10 mouse cellular contexts compared by ENCODE assay signal in the genomic region with DNA sequence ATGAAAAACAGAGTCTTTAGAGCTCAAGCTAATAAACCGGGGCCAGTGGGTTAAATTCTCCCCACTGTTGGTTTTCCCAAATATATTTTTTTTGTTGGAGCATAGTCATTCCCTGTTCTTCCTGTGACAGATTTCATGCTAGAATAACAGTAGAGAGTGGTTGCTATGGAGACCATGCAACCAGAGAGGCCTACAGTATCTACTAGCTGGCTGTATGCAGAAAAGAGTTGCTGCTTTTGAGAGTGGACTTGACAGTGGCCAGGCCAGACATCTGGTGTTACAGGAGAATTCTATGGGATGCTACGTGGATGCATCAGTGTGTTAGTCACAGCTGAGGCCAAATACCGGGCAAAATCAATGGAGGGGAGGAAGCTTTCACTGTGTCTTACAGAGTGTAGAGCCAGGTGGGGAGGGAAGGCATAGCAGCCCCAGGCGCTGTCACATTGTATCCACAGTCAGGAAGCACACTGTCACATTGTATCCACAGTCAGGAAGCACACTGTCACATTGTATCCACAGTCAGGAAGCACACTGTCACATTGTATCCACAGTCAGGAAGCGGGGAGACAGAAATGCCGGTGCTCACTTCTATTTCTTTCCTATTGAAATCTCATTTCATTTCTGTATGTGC. TPM values are rescaled to one million over a fixed set of nuclear protein-coding genes. Genes with fewer than 3 reads are reported as not detected.
DNase-seq lines count a peak whose midpoint lies in the region; ATAC-seq lines count a peak whose summit lies in the region.
"Had no signal": no experiment of that assay in that cellular context is flagged by ENCODE, and none has a peak within 500 bp of the region (broad histone marks: within the 10 kb centered on the region; RNA-seq: fewer than 3 reads in every experiment).

No protein-coding gene starts in this region.

- no peak overlapping the region for H3K4me3 ChIP-seq in kidney, embryonic 15.5 days (replicated peaks)
- no peak overlapping the region for H3K4me3 ChIP-seq in embryonic facial prominence, embryonic 15.5 days (replicated peaks)
- H3K4me3 ChIP-seq: left cerebral cortex, adult 2 months had no signal

- no peak for DNase-seq in kidney, postnatal 4 days
- peak; percentile 70 for DNase-seq in Muller cell, postnatal 12 days (ENCODE audit: inconsistent ontology term)
- DNase-seq in thymus, adult 18-20 months: no peak
- no peak for DNase-seq in spleen, postnatal 10 days (ENCODE audit: low spot score in 2 of 2)
- DNase-seq: adrenal gland, adult 8-10 months had no signal

- WGBS in kidney, embryonic 15.5 days: 61% methylated on average over 6 of the region's 6 CpGs
- WGBS in embryonic facial prominence, embryonic 15.5 days: 51% methylated on average over 6 of the region's 6 CpGs

- H3K36me3 ChIP-seq in kidney, embryonic 15.5 days: peaks cover 36% of the 10 kb centered on the region
- peaks cover 18% of the 10 kb centered on the region for H3K36me3 ChIP-seq in embryonic facial prominence, embryonic 15.5 days

- 0 out of 2 replicates have a peak, but pooled peaks have one; percentile 9 for ATAC-seq in kidney, embryonic 15.5 days (replicated peaks; ENCODE audit: low FRiP score)
- no peak for ATAC-seq in embryonic facial prominence, embryonic 15.5 days (ENCODE audit: insufficient number of reproducible peaks, low FRiP score, low TSS enrichment, low read depth)
- ATAC-seq in megakaryocyte progenitor cell, adult 5-6 weeks (replicated peaks; ENCODE audit: poor library complexity): 0 out of 2 replicates have a peak, but pooled peaks have one; percentile 3
- no peak for ATAC-seq in cerebellum, adult (ENCODE audit: insufficient number of reproducible peaks, low FRiP score, low TSS enrichment)

- H3K9me3 ChIP-seq in kidney, embryonic 15.5 days (replicated peaks): no peaks in the 10 kb centered on the region
- no peaks in the 10 kb centered on the region for H3K9me3 ChIP-seq in embryonic facial prominence, embryonic 15.5 days (replicated peaks)

- H3K9ac ChIP-seq in kidney, embryonic 15.5 days: no peak overlapping the region
- H3K9ac ChIP-seq in embryonic facial prominence, embryonic 15.5 days: no peak overlapping the region

- no peak overlapping the region for H3K4me2 ChIP-seq in kidney, embryonic 15.5 days
- H3K4me2 ChIP-seq in embryonic facial prominence, embryonic 15.5 days (replicated peaks): no peak overlapping the region

- H3K27ac ChIP-seq in kidney, embryonic 15.5 days: no peak overlapping the region
- 0 out of 2 replicates have a peak overlapping the region, but pooled peaks have one; percentile 35 for H3K27ac ChIP-seq in embryonic facial prominence, embryonic 15.5 days (replicated peaks)

- no peaks in the 10 kb centered on the region for H3K27me3 ChIP-seq in kidney, embryonic 15.5 days
- no peaks in the 10 kb centered on the region for H3K27me3 ChIP-seq in embryonic facial prominence, embryonic 15.5 days

- H3K4me1 ChIP-seq in kidney, embryonic 15.5 days: peaks cover 22% of the 10 kb centered on the region
- H3K4me1 ChIP-seq in embryonic facial prominence, embryonic 15.5 days: peaks cover 16% of the 10 kb centered on the region

RNA-seq across cellular contexts. Expression of a gene that starts 26.1 kb away (rescaled TPM):
- polyA plus RNA-seq in kidney, embryonic 15.5 days (2015; fragmentation: Nextera tagmentation; extraction: Ambion mirVana): 27.1 and 28.0 TPM in 2 replicates
- polyA plus RNA-seq in embryonic facial prominence, embryonic 15.5 days (2015; fragmentation: Nextera tagmentation; extraction: Ambion mirVana): 10.7 and 11.4 TPM in 2 replicates
- total RNA-seq in megakaryocyte progenitor cell, adult 5-6 weeks (2015): 12.9 and 15.0 TPM in 2 replicates
- total RNA-seq in megakaryocyte progenitor cell, adult 5-6 weeks (2017): 20.0 and 21.2 TPM in 2 replicates

RNA-seq across cellular contexts. Expression of a gene that starts 26.1 kb away (rescaled TPM):
- polyA plus RNA-seq in kidney, embryonic 15.5 days (2015; fragmentation: Nextera tagmentation; extraction: Ambion mirVana): 35.5 and 37.4 TPM in 2 replicates
- polyA plus RNA-seq in embryonic facial prominence, embryonic 15.5 days (2015; fragmentation: Nextera tagmentation; extraction: Ambion mirVana): 24.8 and 25.1 TPM in 2 replicates
- total RNA-seq in megakaryocyte progenitor cell, adult 5-6 weeks (2015): 5.9 and 6.5 TPM in 2 replicates
- total RNA-seq in megakaryocyte progenitor cell, adult 5-6 weeks (2017): 5.4 and 6.8 TPM in 2 replicates

RNA-seq across cellular contexts. Expression of a gene that starts 30.2 kb away (rescaled TPM):
- 0.63 and 0.71 TPM in 2 replicates for polyA plus RNA-seq in kidney, embryonic 15.5 days (2015; fragmentation: Nextera tagmentation; extraction: Ambion mirVana)
- 2.1 and 2.6 TPM in 2 replicates for polyA plus RNA-seq in embryonic facial prominence, embryonic 15.5 days (2015; fragmentation: Nextera tagmentation; extraction: Ambion mirVana)
- total RNA-seq in megakaryocyte progenitor cell, adult 5-6 weeks (2015): not detected in 2 replicates
- not detected in 2 replicates for total RNA-seq in megakaryocyte progenitor cell, adult 5-6 weeks (2017)
- total RNA-seq: adrenal gland, adult 8-10 months; left cerebral cortex, adult 2 months had no signal

Comparison
In these comparisons a context has a peak if more than half of its experiments do, and no peak if none do; other contexts are left out.
1. ATAC-seq: peak in kidney, embryonic 15.5 days (single experiment) and megakaryocyte progenitor cell, adult 5-6 weeks (single experiment); none in embryonic facial prominence, embryonic 15.5 days (single experiment) and cerebellum, adult (single experiment).